Mouse (Mus musculus) thymus, adult 2 months (tissue): ENCODE results near the gene Mettl2.

ENCODE experiments used
- CTCF ChIP-seq: fragments of 200-500 bp; IDR thresholded peaks from 2 replicates; pipeline ENCODE4 v1.5.1; 2012; ENCODE audit warnings: mild to moderate bottlenecking, control low read depth, low read length, moderate library complexity, borderline replicate concordance; ENCODE audit not compliant: control insufficient read depth, poor library complexity, insufficient read depth; ENCODE audit errors: extremely low read depth
- POLR2A ChIP-seq: fragments of 200-500 bp; IDR thresholded peaks from 2 replicates; pipeline ENCODE4 v1.6.1; 2012; ENCODE audit warnings: mild to moderate bottlenecking, low read length, control low read depth, moderate library complexity; ENCODE audit not compliant: control insufficient read depth, poor library complexity, insufficient read depth; ENCODE audit errors: extremely low read depth

DNA sequence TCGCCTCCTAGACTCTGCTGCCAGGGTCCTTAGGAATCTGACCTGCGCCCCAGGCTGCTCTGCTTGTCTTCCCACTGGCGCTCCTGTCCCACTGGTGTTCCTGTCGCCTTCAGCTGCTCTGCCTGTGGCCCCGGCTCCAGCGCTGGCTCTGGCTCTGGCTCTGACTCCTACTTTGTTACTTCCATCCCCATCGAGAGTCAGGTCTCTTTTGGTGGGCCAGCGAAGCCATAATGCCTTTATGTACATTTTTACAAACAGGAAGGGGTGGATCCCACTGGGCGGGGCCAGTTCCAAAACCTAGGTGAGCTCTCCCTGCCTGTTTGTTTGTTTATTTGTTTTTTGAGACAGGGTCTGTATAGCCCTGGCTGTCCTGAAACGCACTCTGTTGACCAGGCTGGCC is 40.6 kb downstream of the Mettl2 start:
- no peak for TF ChIP-seq POLR2A
- no peak for TF ChIP-seq CTCF
